31 mouse cellular contexts compared by ENCODE assay signal in genomic region chr11:17743821-17744220, GRCm38 (mm10).
"Had no signal": no experiment of that assay in that cellular context is flagged by ENCODE, and none has a peak within 500 bp of the region (broad histone marks: within the 10 kb centered on the region; RNA-seq: fewer than 3 reads in every experiment).

No protein-coding gene starts in this region.

- H3K9ac ChIP-seq: limb, embryonic 12.5 days; limb, embryonic 13.5 days; limb, embryonic 15.5 days; liver, embryonic 13.5 days; liver, embryonic 14.5 days; liver, embryonic 15.5 days; liver, postnatal 0 days; lung, embryonic 14.5 days; lung, embryonic 15.5 days; midbrain, embryonic 12.5 days; midbrain, embryonic 13.5 days; midbrain, embryonic 15.5 days; neural tube, embryonic 12.5 days; neural tube, embryonic 13.5 days had no signal

- H3K27me3 ChIP-seq: limb, embryonic 12.5 days; limb, embryonic 13.5 days; limb, embryonic 15.5 days; liver, embryonic 13.5 days; liver, embryonic 15.5 days; lung, embryonic 15.5 days; megakaryocyte, embryonic 14.5 days; midbrain, embryonic 12.5 days; midbrain, embryonic 13.5 days; midbrain, embryonic 15.5 days; neural tube, embryonic 12.5 days; neural tube, embryonic 13.5 days had no signal

- H3K36me3 ChIP-seq: limb, embryonic 10.5 days; limb, embryonic 12.5 days; limb, embryonic 13.5 days; limb, embryonic 15.5 days; liver, embryonic 13.5 days; liver, embryonic 15.5 days; lung, embryonic 15.5 days; midbrain, embryonic 10.5 days; midbrain, embryonic 12.5 days; midbrain, embryonic 13.5 days; midbrain, embryonic 15.5 days; neural tube, embryonic 12.5 days; neural tube, embryonic 13.5 days had no signal

- H3K4me2 ChIP-seq: limb, embryonic 12.5 days; limb, embryonic 13.5 days; limb, embryonic 15.5 days; liver, embryonic 11.5 days; liver, embryonic 13.5 days; liver, embryonic 15.5 days; lung, embryonic 14.5 days; lung, embryonic 15.5 days; midbrain, embryonic 12.5 days; midbrain, embryonic 13.5 days; midbrain, embryonic 15.5 days; neural tube, embryonic 12.5 days; neural tube, embryonic 13.5 days had no signal

- DNase-seq: left cerebral cortex, postnatal 4 days; liver; liver, embryonic 13.5 days; liver, postnatal 0 days; lung, adult 18-20 months; lung, adult 2 months; lung, embryonic 14.5 days; lung, postnatal 10 days; lung, postnatal 14 days; lung, postnatal 36 days; lung, postnatal 4 days; midbrain, embryonic 14.5 days had no signal

- H3K27ac ChIP-seq: limb, embryonic 10.5 days; limb, embryonic 12.5 days; limb, embryonic 13.5 days; limb, embryonic 15.5 days; liver, embryonic 13.5 days; liver, embryonic 14.5 days; liver, embryonic 15.5 days; lung, embryonic 15.5 days; macrophage; midbrain, embryonic 10.5 days; midbrain, embryonic 12.5 days; midbrain, embryonic 13.5 days; midbrain, embryonic 15.5 days; neural tube, embryonic 12.5 days; neural tube, embryonic 13.5 days had no signal

- H3K4me3 ChIP-seq: limb, embryonic 10.5 days; limb, embryonic 12.5 days; limb, embryonic 13.5 days; limb, embryonic 15.5 days; liver, embryonic 13.5 days; liver, embryonic 15.5 days; lung, embryonic 15.5 days; megakaryocyte, embryonic 14.5 days; midbrain, embryonic 10.5 days; midbrain, embryonic 12.5 days; midbrain, embryonic 13.5 days; midbrain, embryonic 15.5 days; myocyte; neural tube, embryonic 12.5 days; neural tube, embryonic 13.5 days had no signal

- H3K4me1 ChIP-seq: limb, embryonic 10.5 days; limb, embryonic 12.5 days; limb, embryonic 13.5 days; limb, embryonic 15.5 days; liver, embryonic 13.5 days; liver, embryonic 15.5 days; lung, embryonic 15.5 days; megakaryocyte, embryonic 14.5 days; midbrain, embryonic 10.5 days; midbrain, embryonic 12.5 days; midbrain, embryonic 13.5 days; midbrain, embryonic 15.5 days; neural tube, embryonic 12.5 days; neural tube, embryonic 13.5 days had no signal

- ATAC-seq: liver, postnatal 0 days; lung, postnatal 0 days; midbrain, embryonic 13.5 days; midbrain, embryonic 15.5 days; midbrain, embryonic 16.5 days had no signal

- H3K9me3 ChIP-seq: limb, embryonic 10.5 days; limb, embryonic 12.5 days; limb, embryonic 13.5 days; limb, embryonic 15.5 days; liver, embryonic 13.5 days; liver, embryonic 15.5 days; lung, embryonic 15.5 days; megakaryocyte, embryonic 14.5 days; midbrain, embryonic 10.5 days; midbrain, embryonic 12.5 days; midbrain, embryonic 13.5 days; midbrain, embryonic 15.5 days; neural tube, embryonic 12.5 days; neural tube, embryonic 13.5 days had no signal
